Mouse (Mus musculus) frontal cortex, postnatal 14 days (tissue): Measurements from ENCODE around the gene Idi1.
"Not testable (repeated sequence)": the region's sequence is repeated elsewhere in the genome, so short reads cannot be mapped to it uniquely, and the experiment has no call there.

ENCODE experiments used
- DNase-seq, 2 experiments: peaks; one replicate each; pipeline ENCODE4 v3.0.0; 2022; ENCODE audit warnings: low spot score in 2 of 2

Gene Idi1

GRCm38 (mm10) chr13:8885445-8886184, at the start of gene Idi1:
TSS of gene Idi1 (plus strand) at chr13:8885501.
- peak; percentile 96 to 98 for DNase-seq

- DNase-seq = no peak
These were observed 46.9 kb upstream of the Idi1 start for GRCm38 (mm10) chr13:8838394-8838793.

- DNase-seq = no peak
These were observed 46.2 kb upstream of the Idi1 start for GRCm38 (mm10) chr13:8839111-8839510.

GRCm38 (mm10) chr13:8839937-8840336, 45.4 kb upstream of the Idi1 start:
- no peak for DNase-seq

GRCm38 (mm10) chr13:8840941-8841340, 44.4 kb upstream of the Idi1 start:
- no peak for DNase-seq

- not testable (repeated sequence) for DNase-seq
These were observed 43.5 kb upstream of the Idi1 start for GRCm38 (mm10) chr13:8841846-8842245.

- no peak for DNase-seq
These were observed 43.0 kb upstream of the Idi1 start for GRCm38 (mm10) chr13:8842273-8842672.

GRCm38 (mm10) chr13:8847702-8848101, 37.6 kb upstream of the Idi1 start:
- DNase-seq = no peak

- no peak for DNase-seq
These were observed 36.0 kb upstream of the Idi1 start for GRCm38 (mm10) chr13:8849311-8849710.

- no peak for DNase-seq
These were observed 31.9 kb upstream of the Idi1 start for GRCm38 (mm10) chr13:8853424-8853823.

- no peak for DNase-seq
These were observed 30.5 kb upstream of the Idi1 start for GRCm38 (mm10) chr13:8854769-8855168.

- DNase-seq = no peak
These were observed 26.8 kb upstream of the Idi1 start for GRCm38 (mm10) chr13:8858453-8858852.

GRCm38 (mm10) chr13:8860861-8861260, 24.4 kb upstream of the Idi1 start:
- no peak for DNase-seq

- DNase-seq = no peak
These were observed 20.3 kb upstream of the Idi1 start for GRCm38 (mm10) chr13:8864990-8865389.

GRCm38 (mm10) chr13:8866612-8867011, 18.7 kb upstream of the Idi1 start:
- no peak for DNase-seq

GRCm38 (mm10) chr13:8869578-8870157, 15.6 kb upstream of the Idi1 start:
- DNase-seq = no peak

- no peak for DNase-seq
These were observed 15.2 kb upstream of the Idi1 start for GRCm38 (mm10) chr13:8870160-8870509.

- peak; percentile 83 to 87 for DNase-seq
These were observed 14.6 kb upstream of the Idi1 start for GRCm38 (mm10) chr13:8870510-8871313.

GRCm38 (mm10) chr13:8871314-8871962, 13.9 kb upstream of the Idi1 start, which contains the start of gene Wdr37:
TSS of gene Wdr37 (minus strand) at chr13:8871909.
- peak; percentile 46 to 51 for DNase-seq

- no peak for DNase-seq
These were observed 11.5 kb upstream of the Idi1 start for GRCm38 (mm10) chr13:8873776-8874175.

- no peak for DNase-seq
These were observed 3.7 kb upstream of the Idi1 start for GRCm38 (mm10) chr13:8881611-8882010.

GRCm38 (mm10) chr13:8883870-8884269, 1.4 kb upstream of the Idi1 start:
- DNase-seq = not testable (repeated sequence)
